Comparison of ENCODE assay signal across 9 mouse cellular contexts in the genomic region with DNA sequence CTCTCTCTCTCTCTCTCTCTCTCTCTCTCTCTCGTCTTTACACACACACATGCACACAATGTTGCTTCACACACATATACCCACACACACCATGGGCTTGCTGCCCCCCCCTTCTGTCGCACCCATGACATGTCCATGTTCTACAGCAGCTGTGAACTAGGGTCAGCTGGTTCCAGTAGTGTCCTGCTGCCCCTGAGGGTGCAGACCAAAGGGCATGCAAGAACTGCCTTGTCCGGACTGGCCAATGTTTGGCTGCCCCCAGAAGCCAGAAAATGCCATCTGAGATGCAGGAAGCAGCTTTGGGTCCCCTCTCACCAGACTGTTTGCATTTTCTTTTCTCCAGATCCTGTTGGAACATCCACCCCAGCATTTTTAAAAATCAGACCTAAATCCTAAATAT. TPM values are rescaled to one million over a fixed set of nuclear protein-coding genes. Genes with fewer than 3 reads are reported as not detected.
DNase-seq lines count a peak whose midpoint lies in the region; ATAC-seq and TF ChIP-seq lines count a peak whose summit lies in the region.
"Had no signal": no experiment of that assay in that cellular context is flagged by ENCODE, and none has a peak within 500 bp of the region (broad histone marks: within the 10 kb centered on the region; RNA-seq: fewer than 3 reads in every experiment).

No protein-coding gene starts in this region.

- peaks cover 20% of the 10 kb centered on the region; the same call in 1 of the 2 replicates for H3K4me1 ChIP-seq in heart, postnatal 0 days (ENCODE audit: control insufficient read depth, insufficient read depth)
- peaks cover 52% of the 10 kb centered on the region for H3K4me1 ChIP-seq in midbrain, embryonic 13.5 days (replicated peaks)
- H3K4me1 ChIP-seq in midbrain, embryonic 11.5 days (ENCODE audit: control insufficient read depth, insufficient read depth, low read length), result peaks cover 4% of the 10 kb centered on the region; the same call in 1 of the 2 replicates
- peaks cover 49% of the 10 kb centered on the region for H3K4me1 ChIP-seq in forebrain, embryonic 16.5 days (replicated peaks; ENCODE audit: control insufficient read depth, insufficient read depth, low read length)
- peaks cover 41% of the 10 kb centered on the region for H3K4me1 ChIP-seq in stomach, embryonic 15.5 days

- H3K9me3 ChIP-seq in heart, postnatal 0 days (replicated peaks; ENCODE audit: control insufficient read depth, low read length), result no peaks in the 10 kb centered on the region
- no peaks in the 10 kb centered on the region for H3K9me3 ChIP-seq in midbrain, embryonic 13.5 days
- H3K9me3 ChIP-seq in midbrain, embryonic 11.5 days (ENCODE audit: control insufficient read depth, low read length), result no peaks in the 10 kb centered on the region
- H3K9me3 ChIP-seq in forebrain, embryonic 16.5 days (ENCODE audit: control insufficient read depth, low read length), result no peaks in the 10 kb centered on the region
- H3K9me3 ChIP-seq in stomach, embryonic 15.5 days, result no peaks in the 10 kb centered on the region
- H3K9me3 ChIP-seq: G1E had no signal

- no peak for ATAC-seq in heart, postnatal 0 days (ENCODE audit: insufficient read depth, low read depth)
- ATAC-seq in midbrain, embryonic 13.5 days, result no peak
- ATAC-seq in midbrain, embryonic 11.5 days (ENCODE audit: low FRiP score), result no peak
- no peak for ATAC-seq in forebrain, embryonic 16.5 days
- ATAC-seq in stomach, embryonic 15.5 days (ENCODE audit: insufficient read depth, low FRiP score, low read depth), result no peak

- peaks cover 17% of the 10 kb centered on the region for H3K27me3 ChIP-seq in heart, postnatal 0 days (ENCODE audit: control insufficient read depth, insufficient read depth, low read length)
- peaks cover 92% of the 10 kb centered on the region for H3K27me3 ChIP-seq in midbrain, embryonic 13.5 days
- peaks cover 99% of the 10 kb centered on the region for H3K27me3 ChIP-seq in midbrain, embryonic 11.5 days (ENCODE audit: control insufficient read depth, insufficient read depth, low read length)
- 0 out of 2 replicates have a peak, but pooled peaks cover 2% of the 10 kb centered on the region for H3K27me3 ChIP-seq in forebrain, embryonic 16.5 days (replicated peaks; ENCODE audit: control insufficient read depth, insufficient read depth, low read length)
- peaks cover 25% of the 10 kb centered on the region; the same call in 1 of the 2 replicates for H3K27me3 ChIP-seq in stomach, embryonic 15.5 days (replicated peaks)

- no peak overlapping the region for H3K27ac ChIP-seq in heart, postnatal 0 days (ENCODE audit: low read depth)
- H3K27ac ChIP-seq in midbrain, embryonic 13.5 days, result peak overlapping the region; percentile 79; the same call in 1 of the 2 replicates
- no peak overlapping the region for H3K27ac ChIP-seq in midbrain, embryonic 11.5 days (ENCODE audit: low read depth, low read length)
- H3K27ac ChIP-seq in forebrain, embryonic 16.5 days (ENCODE audit: low read length), result peak overlapping the region; percentile 99
- no peak overlapping the region; the same call in 1 of the 2 replicates for H3K27ac ChIP-seq in stomach, embryonic 15.5 days

- 0 out of 2 replicates have a peak overlapping the region, but pooled peaks have one; percentile 56 for H3K4me2 ChIP-seq in heart, postnatal 0 days (ENCODE audit: low read depth, low read length)
- H3K4me2 ChIP-seq in midbrain, embryonic 13.5 days (replicated peaks), result peak overlapping the region; percentile 49
- H3K4me2 ChIP-seq in midbrain, embryonic 11.5 days, result no peak overlapping the region
- H3K4me2 ChIP-seq in forebrain, embryonic 16.5 days (ENCODE audit: low read length), result peak overlapping the region; percentile 81
- H3K4me2 ChIP-seq in stomach, embryonic 15.5 days, result peak overlapping the region; percentile 51; the same call in 1 of the 2 replicates

- intact Hi-C loops in left cerebral cortex, postnatal 14 days (cut with DNase I), result no loop called here

- peaks cover 17% of the 10 kb centered on the region for H3K36me3 ChIP-seq in heart, postnatal 0 days (replicated peaks; ENCODE audit: control insufficient read depth, insufficient read depth, low read length)
- no peaks in the 10 kb centered on the region for H3K36me3 ChIP-seq in midbrain, embryonic 13.5 days
- H3K36me3 ChIP-seq in midbrain, embryonic 11.5 days (ENCODE audit: control insufficient read depth, insufficient read depth, low read length), result no peaks in the 10 kb centered on the region
- H3K36me3 ChIP-seq in forebrain, embryonic 16.5 days (ENCODE audit: control insufficient read depth, insufficient read depth), result no peaks in the 10 kb centered on the region
- peaks cover 9% of the 10 kb centered on the region; the same call in 1 of the 2 replicates for H3K36me3 ChIP-seq in stomach, embryonic 15.5 days

- no peak overlapping the region for H3K4me3 ChIP-seq in heart, postnatal 0 days (ENCODE audit: low read depth, low read length)
- peak overlapping the region; percentile 31 for H3K4me3 ChIP-seq in midbrain, embryonic 13.5 days (replicated peaks)
- H3K4me3 ChIP-seq in midbrain, embryonic 11.5 days (ENCODE audit: low read depth, low read length), result no peak overlapping the region
- peak overlapping the region; percentile 49 for H3K4me3 ChIP-seq in forebrain, embryonic 16.5 days (replicated peaks; ENCODE audit: low read length)
- H3K4me3 ChIP-seq in stomach, embryonic 15.5 days (replicated peaks), result no peak overlapping the region; the same call in 1 of the 2 replicates

- 45% methylated on average over 3 of the region's 3 CpGs for WGBS in heart, postnatal 0 days
- WGBS in midbrain, embryonic 13.5 days, result 0% methylated on average over 3 of the region's 3 CpGs
- 0% methylated on average over 3 of the region's 3 CpGs for WGBS in midbrain, embryonic 11.5 days
- WGBS in forebrain, embryonic 16.5 days, result 12% methylated on average over 3 of the region's 3 CpGs
- WGBS in stomach, embryonic 15.5 days, result 17% methylated on average over 3 of the region's 3 CpGs

- DNase-seq in heart, postnatal 0 days (ENCODE audit: low spot score), result no peak
- DNase-seq in heart, adult 18-20 months, result no peak
- DNase-seq in midbrain, embryonic 11.5 days (ENCODE audit: low spot score, missing footprints), result no peak
- no peak for DNase-seq in left cerebral cortex, postnatal 14 days (ENCODE audit: low spot score in 2 of 2)
- DNase-seq: adrenal gland, postnatal 14 days had no signal

- no peak for TF ChIP-seq EP300 in heart, postnatal 0 days (IDR thresholded peaks at IDR 0.05; ENCODE audit: low read depth)

- H3K9ac ChIP-seq in heart, postnatal 0 days (replicated peaks; ENCODE audit: low read depth, low read length), result no peak overlapping the region
- H3K9ac ChIP-seq in midbrain, embryonic 13.5 days (replicated peaks), result peak overlapping the region; percentile 48
- no peak overlapping the region for H3K9ac ChIP-seq in midbrain, embryonic 11.5 days (ENCODE audit: low read length)
- peak overlapping the region; percentile 81 for H3K9ac ChIP-seq in forebrain, embryonic 16.5 days (replicated peaks; ENCODE audit: low read depth, low read length)
- no peak overlapping the region for H3K9ac ChIP-seq in stomach, embryonic 15.5 days

- TF ChIP-seq CTCF in heart, postnatal 0 days (IDR thresholded peaks at IDR 0.05; ENCODE audit: low read depth), result no peak

RNA-seq across cellular contexts. Expression of gene Nfix, which starts 27.5 kb away (rescaled TPM):
- 41.9 and 48.5 TPM in 2 replicates for total RNA-seq in heart, postnatal 0 days (2014; rRNA removed; ENCODE audit: low replicate concordance)
- polyA plus RNA-seq in heart, postnatal 0 days (2015; fragmentation: Nextera tagmentation; extraction: Ambion mirVana), result 18.2 TPM in 2 replicates
- total RNA-seq in heart, adult 18-20 months (2021), result 100 to 1,000 TPM; 250 to 260 TPM
- polyA plus RNA-seq in midbrain, embryonic 13.5 days (2015; fragmentation: Nextera tagmentation; extraction: Ambion mirVana), result 22.4 and 28.4 TPM in 2 replicates
- polyA plus RNA-seq in midbrain, embryonic 11.5 days (2014; fragmentation: Nextera tagmentation; extraction: Ambion mirVana), result 2.2 and 2.5 TPM in 2 replicates
- polyA plus RNA-seq in forebrain, embryonic 16.5 days (2015; fragmentation: Nextera tagmentation; extraction: Ambion mirVana), result 440 and 546 TPM in 2 replicates
- 28.7 and 29.3 TPM in 2 replicates for polyA plus RNA-seq in stomach, embryonic 15.5 days (2015; fragmentation: Nextera tagmentation; extraction: Ambion mirVana)
- 100 to 1,000 TPM; 402 to 429 TPM for total RNA-seq in left cerebral cortex, postnatal 14 days (2021)

RNA-seq across cellular contexts. Expression of gene G430095P16Rik, which starts 49.8 kb away (rescaled TPM):
- 1.0 TPM in 1 of 2 replicates, not detected in the other for total RNA-seq in heart, postnatal 0 days (2014; rRNA removed; ENCODE audit: low replicate concordance)
- 3.0 and 3.1 TPM in 2 replicates for polyA plus RNA-seq in heart, postnatal 0 days (2015; fragmentation: Nextera tagmentation; extraction: Ambion mirVana)
- total RNA-seq in heart, adult 18-20 months (2021), result under 1 TPM; 0.40 to 0.69 TPM
- 1.3 and 1.9 TPM in 2 replicates for polyA plus RNA-seq in midbrain, embryonic 13.5 days (2015; fragmentation: Nextera tagmentation; extraction: Ambion mirVana)
- polyA plus RNA-seq in midbrain, embryonic 11.5 days (2014; fragmentation: Nextera tagmentation; extraction: Ambion mirVana), result 1.6 and 1.9 TPM in 2 replicates
- polyA plus RNA-seq in forebrain, embryonic 16.5 days (2015; fragmentation: Nextera tagmentation; extraction: Ambion mirVana), result 2.0 and 2.2 TPM in 2 replicates
- polyA plus RNA-seq in stomach, embryonic 15.5 days (2015; fragmentation: Nextera tagmentation; extraction: Ambion mirVana), result 3.5 and 4.1 TPM in 2 replicates
- not detected for total RNA-seq in left cerebral cortex, postnatal 14 days (2021)

RNA-seq across cellular contexts. Expression of gene Dand5, which starts 50.0 kb away (rescaled TPM):
- total RNA-seq in heart, postnatal 0 days (2014; rRNA removed; ENCODE audit: low replicate concordance), result 2.1 and 15.4 TPM in 2 replicates
- 6.2 and 8.0 TPM in 2 replicates for polyA plus RNA-seq in heart, postnatal 0 days (2015; fragmentation: Nextera tagmentation; extraction: Ambion mirVana)
- total RNA-seq in heart, adult 18-20 months (2021), result 10 to 100 TPM; 10.0 to 13.2 TPM
- 8.8 and 8.9 TPM in 2 replicates for polyA plus RNA-seq in midbrain, embryonic 13.5 days (2015; fragmentation: Nextera tagmentation; extraction: Ambion mirVana)
- 3.9 and 4.6 TPM in 2 replicates for polyA plus RNA-seq in midbrain, embryonic 11.5 days (2014; fragmentation: Nextera tagmentation; extraction: Ambion mirVana)
- polyA plus RNA-seq in forebrain, embryonic 16.5 days (2015; fragmentation: Nextera tagmentation; extraction: Ambion mirVana), result 8.2 and 8.7 TPM in 2 replicates
- 6.3 and 6.9 TPM in 2 replicates for polyA plus RNA-seq in stomach, embryonic 15.5 days (2015; fragmentation: Nextera tagmentation; extraction: Ambion mirVana)
- 1 to 10 TPM; 8.0 to 9.6 TPM for total RNA-seq in left cerebral cortex, postnatal 14 days (2021)

RNA-seq across cellular contexts. Expression of gene Gadd45gip1, which starts 58.7 kb away (rescaled TPM):
- 47.1 and 49.8 TPM in 2 replicates for total RNA-seq in heart, postnatal 0 days (2014; rRNA removed; ENCODE audit: low replicate concordance)
- 48.1 and 50.0 TPM in 2 replicates for polyA plus RNA-seq in heart, postnatal 0 days (2015; fragmentation: Nextera tagmentation; extraction: Ambion mirVana)
- 10 to 100 TPM; 31.5 to 35.7 TPM for total RNA-seq in heart, adult 18-20 months (2021)
- 34.5 and 36.3 TPM in 2 replicates for polyA plus RNA-seq in midbrain, embryonic 13.5 days (2015; fragmentation: Nextera tagmentation; extraction: Ambion mirVana)
- polyA plus RNA-seq in midbrain, embryonic 11.5 days (2014; fragmentation: Nextera tagmentation; extraction: Ambion mirVana), result 37.3 and 37.8 TPM in 2 replicates
- polyA plus RNA-seq in forebrain, embryonic 16.5 days (2015; fragmentation: Nextera tagmentation; extraction: Ambion mirVana), result 31.3 and 34.3 TPM in 2 replicates
- 52.7 and 54.5 TPM in 2 replicates for polyA plus RNA-seq in stomach, embryonic 15.5 days (2015; fragmentation: Nextera tagmentation; extraction: Ambion mirVana)
- total RNA-seq in left cerebral cortex, postnatal 14 days (2021), result 10 to 100 TPM; 23.4 to 23.6 TPM

Comparison
In these comparisons a context has a peak if more than half of its experiments do, and no peak if none do; other contexts are left out.
1. H3K27ac ChIP-seq: peak in midbrain, embryonic 13.5 days (single experiment) and forebrain, embryonic 16.5 days (single experiment); none in heart, postnatal 0 days (single experiment), midbrain, embryonic 11.5 days (single experiment) and stomach, embryonic 15.5 days (single experiment).
2. H3K4me3 ChIP-seq: peak in midbrain, embryonic 13.5 days (single experiment) and forebrain, embryonic 16.5 days (single experiment); none in heart, postnatal 0 days (single experiment), midbrain, embryonic 11.5 days (single experiment) and stomach, embryonic 15.5 days (single experiment).
3. H3K9ac ChIP-seq: peak in midbrain, embryonic 13.5 days (single experiment) and forebrain, embryonic 16.5 days (single experiment); none in heart, postnatal 0 days (single experiment), midbrain, embryonic 11.5 days (single experiment) and stomach, embryonic 15.5 days (single experiment).
4. RNA of gene Nfix, which starts 27.5 kb away (polyA plus RNA-seq): 440 to 546 TPM in forebrain, embryonic 16.5 days; 28.7 to 29.3 TPM in stomach, embryonic 15.5 days, 22.4 to 28.4 TPM in midbrain, embryonic 13.5 days, 18.2 TPM in heart, postnatal 0 days and 2.2 to 2.5 TPM in midbrain, embryonic 11.5 days; every median in the first group is over 10 times any median in the second.